ENCODE assay signal across 10 mouse cellular contexts in the genomic region with DNA sequence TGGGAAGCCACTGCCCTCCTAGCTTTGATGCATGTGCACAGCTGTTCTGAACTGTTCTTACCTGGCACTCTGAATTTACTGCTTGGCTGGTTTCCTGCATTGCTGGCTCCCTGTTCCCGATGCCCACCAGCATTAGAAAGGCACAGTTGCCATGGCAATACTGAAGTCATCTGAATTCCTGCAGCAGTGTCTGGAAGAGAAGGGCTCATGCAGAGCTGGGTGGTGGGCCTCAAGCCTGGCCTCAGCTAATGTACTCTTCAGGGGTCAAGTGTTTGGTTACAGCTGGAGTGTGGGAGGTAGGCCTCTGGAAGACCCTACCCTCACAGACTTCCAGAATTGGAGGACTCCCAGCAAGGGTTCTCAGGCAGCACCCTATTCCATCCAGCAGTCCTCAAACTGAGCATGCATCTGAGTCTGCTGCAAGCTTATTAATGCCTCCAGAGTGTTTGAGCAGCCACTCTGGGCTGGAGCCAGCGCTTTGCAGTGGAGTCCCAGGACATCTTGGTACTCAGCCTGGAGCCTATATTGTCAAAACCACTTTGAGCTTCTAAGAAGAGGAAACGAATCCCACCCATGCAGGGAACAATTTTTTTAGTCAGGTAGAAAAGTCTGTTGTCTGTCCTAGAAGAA. TPM values are rescaled to one million over a fixed set of nuclear protein-coding genes. Genes with fewer than 3 reads are reported as not detected.
DNase-seq lines count a peak whose midpoint lies in the region; ATAC-seq and TF ChIP-seq lines count a peak whose summit lies in the region.
"Had no signal": no experiment of that assay in that cellular context is flagged by ENCODE, and none has a peak within 500 bp of the region (broad histone marks: within the 10 kb centered on the region; RNA-seq: fewer than 3 reads in every experiment).

No protein-coding gene starts in this region.

- H3K9ac ChIP-seq in kidney, embryonic 15.5 days: no peak overlapping the region
- H3K9ac ChIP-seq in midbrain, embryonic 13.5 days (replicated peaks): no peak overlapping the region

- H3K4me1 ChIP-seq in kidney, embryonic 15.5 days: peaks cover 81% of the 10 kb centered on the region
- H3K4me1 ChIP-seq in midbrain, embryonic 13.5 days (replicated peaks): peaks cover 69% of the 10 kb centered on the region
- H3K4me1 ChIP-seq in heart, embryonic 10.5 days: peaks cover 85% of the 10 kb centered on the region

- WGBS in kidney, embryonic 15.5 days: 50% methylated on average over 3 of the region's 3 CpGs
- WGBS in midbrain, embryonic 13.5 days: 44% methylated on average over 3 of the region's 3 CpGs
- 62% methylated on average over 3 of the region's 3 CpGs for WGBS in heart, embryonic 10.5 days

- DNase-seq in kidney, postnatal 36 days: no peak
- peak; percentile 45 for DNase-seq in right cerebral cortex, postnatal 25 days
- no peak for DNase-seq in right cerebral cortex, postnatal 14 days
- no peak for DNase-seq in gastrocnemius, adult 2 months
- no peak for DNase-seq in heart, embryonic 10.5 days (ENCODE audit: low spot score)
- no peak for DNase-seq in urinary bladder, adult 18-20 months (ENCODE audit: low spot score in 2 of 2)
- DNase-seq: adrenal gland, postnatal 25 days; B cell, adult 2 months had no signal

- H3K9me3 ChIP-seq in kidney, embryonic 15.5 days (replicated peaks): no peaks in the 10 kb centered on the region
- no peaks in the 10 kb centered on the region for H3K9me3 ChIP-seq in midbrain, embryonic 13.5 days
- no peaks in the 10 kb centered on the region for H3K9me3 ChIP-seq in heart, embryonic 10.5 days

- no peak for TF ChIP-seq CTCF in gastrocnemius, adult 2 months (IDR thresholded peaks at IDR 0.05)

- H3K4me3 ChIP-seq in kidney, embryonic 15.5 days (replicated peaks): no peak overlapping the region
- H3K4me3 ChIP-seq in midbrain, embryonic 13.5 days (replicated peaks): no peak overlapping the region
- no peak overlapping the region for H3K4me3 ChIP-seq in gastrocnemius, adult 2 months
- no peak overlapping the region for H3K4me3 ChIP-seq in heart, embryonic 10.5 days

- peak overlapping the region; percentile 52 for H3K27ac ChIP-seq in kidney, embryonic 15.5 days
- H3K27ac ChIP-seq in midbrain, embryonic 13.5 days: peak overlapping the region; percentile 59; the same call in 1 of the 2 replicates
- H3K27ac ChIP-seq in gastrocnemius, adult 2 months: no peak overlapping the region
- no peak overlapping the region for H3K27ac ChIP-seq in heart, embryonic 10.5 days

- no peaks in the 10 kb centered on the region for H3K27me3 ChIP-seq in kidney, embryonic 15.5 days
- no peaks in the 10 kb centered on the region for H3K27me3 ChIP-seq in midbrain, embryonic 13.5 days
- no peaks in the 10 kb centered on the region for H3K27me3 ChIP-seq in heart, embryonic 10.5 days (ENCODE audit: insufficient read depth, poor library complexity, severe bottlenecking)

- H3K4me2 ChIP-seq in kidney, embryonic 15.5 days: no peak overlapping the region
- no peak overlapping the region for H3K4me2 ChIP-seq in midbrain, embryonic 13.5 days (replicated peaks)

- no peak for ATAC-seq in kidney, embryonic 15.5 days (replicated peaks; ENCODE audit: low FRiP score)
- ATAC-seq in midbrain, embryonic 13.5 days: peak; percentile 15; the same call in 1 of the 2 replicates

- intact Hi-C loops in gastrocnemius, adult 2 months (cut with DNase I): no loop called here

- H3K36me3 ChIP-seq in kidney, embryonic 15.5 days: no peaks in the 10 kb centered on the region
- H3K36me3 ChIP-seq in midbrain, embryonic 13.5 days: no peaks in the 10 kb centered on the region
- no peaks in the 10 kb centered on the region for H3K36me3 ChIP-seq in heart, embryonic 10.5 days

RNA-seq across cellular contexts. Expression of gene Dnmt3a, which starts 22.5 kb away (rescaled TPM):
- 124 and 132 TPM in 2 replicates for polyA plus RNA-seq in kidney, embryonic 15.5 days (2015; fragmentation: Nextera tagmentation; extraction: Ambion mirVana)
- polyA plus RNA-seq in midbrain, embryonic 13.5 days (2015; fragmentation: Nextera tagmentation; extraction: Ambion mirVana): 111 and 124 TPM in 2 replicates
- total RNA-seq in gastrocnemius, adult 2 months (2021): 10 to 100 TPM; 57.5 to 97.5 TPM
- polyA plus RNA-seq in heart, embryonic 10.5 days (2016; fragmentation: Nextera tagmentation; extraction: Ambion mirVana): 148 and 154 TPM in 2 replicates

Comparison
In these comparisons a context has a peak if more than half of its experiments do, and no peak if none do; other contexts are left out.
1. H3K27ac ChIP-seq: peak in kidney, embryonic 15.5 days (single experiment) and midbrain, embryonic 13.5 days (single experiment); none in gastrocnemius, adult 2 months (single experiment) and heart, embryonic 10.5 days (single experiment).